Mouse (Mus musculus): ENCODE measurements around the gene Fam193b. TPM values are rescaled to one million over a fixed set of nuclear protein-coding genes. Genes with fewer than 3 reads are reported as not detected.

Fam193b gene
- 12.6 and 13.7 TPM in 2 replicates for polyA plus RNA-seq (2015; fragmentation: Nextera tagmentation; extraction: Ambion mirVana)

GRCm38 (mm10) chr13:55571027-55571751 is at the start of gene Fam193b:
Fam193b (minus strand) TSS chr13:55571120.

GRCm38 (mm10) chr13:55599566-55600540 is 28.9 kb upstream of the Fam193b start, which contains the start of gene B4galt7:
B4galt7 (plus strand) TSS chr13:55599896.

GRCm38 (mm10) chr13:55573432-55573831 is 2.5 kb upstream of the Fam193b start, which contains the start of gene Tmed9:
Tmed9 (plus strand) TSS chr13:55573732.

GRCm38 (mm10) chr13:55536194-55537175 is 34.4 kb downstream of the Fam193b start, which contains the start of gene Ddx41:
Ddx41 (minus strand) TSS chr13:55536658.

GRCm38 (mm10) chr13:55529198-55529915 is 41.6 kb downstream of the Fam193b start, which contains the start of gene Dok3:
Dok3 (minus strand) TSS chr13:55529296.

GRCm38 (mm10) chr13:55513111-55513748 is 57.7 kb downstream of the Fam193b start, which contains the start of gene Pdlim7:
Pdlim7 (minus strand) TSS chr13:55513676.

Small RNA genes lying within 50 kb of the gene (microRNA-seq; reads per million reads assigned to microRNA genes)
- gene Mir6945: 8.3 reads per million, percentile 17 among the genes with 10 or more reads in this experiment

Other genes with a start within 250 kb of the Fam193b start
- gene Rab24, start 249.2 kb downstream of the Fam193b start, polyA plus RNA-seq (2015; fragmentation: Nextera tagmentation; extraction: Ambion mirVana): 53.5 and 60.3 TPM in 2 replicates
- gene Mxd3, start 241.3 kb downstream of the Fam193b start, polyA plus RNA-seq (2015; fragmentation: Nextera tagmentation; extraction: Ambion mirVana): 8.5 and 9.3 TPM in 2 replicates
- gene Lman2, start 208.3 kb downstream of the Fam193b start, polyA plus RNA-seq (2015; fragmentation: Nextera tagmentation; extraction: Ambion mirVana): 57.9 and 62.4 TPM in 2 replicates
- gene Rgs14, start 201.4 kb downstream of the Fam193b start, polyA plus RNA-seq (2015; fragmentation: Nextera tagmentation; extraction: Ambion mirVana): 0.49 and 1.8 TPM in 2 replicates
- not detected in 2 replicates for gene Slc34a1, start 172.9 kb downstream of the Fam193b start, polyA plus RNA-seq (2015; fragmentation: Nextera tagmentation; extraction: Ambion mirVana)
- not detected in 2 replicates for gene Pfn3, start 155.9 kb downstream of the Fam193b start, polyA plus RNA-seq (2015; fragmentation: Nextera tagmentation; extraction: Ambion mirVana)
- gene F12, start 144.3 kb downstream of the Fam193b start, polyA plus RNA-seq (2015; fragmentation: Nextera tagmentation; extraction: Ambion mirVana): 0.30 TPM in 1 of 2 replicates, not detected in the other
- gene Grk6, start 126.0 kb downstream of the Fam193b start, polyA plus RNA-seq (2015; fragmentation: Nextera tagmentation; extraction: Ambion mirVana): 21.2 and 22.9 TPM in 2 replicates
- 0.42 TPM in 1 of 2 replicates, not detected in the other for gene Prr7, start 106.9 kb downstream of the Fam193b start, polyA plus RNA-seq (2015; fragmentation: Nextera tagmentation; extraction: Ambion mirVana)
- gene Dbn1, start 83.0 kb downstream of the Fam193b start, polyA plus RNA-seq (2015; fragmentation: Nextera tagmentation; extraction: Ambion mirVana): 55.6 and 76.0 TPM in 2 replicates
- 767 and 826 TPM in 2 replicates for gene Pdlim7, start 57.4 kb downstream of the Fam193b start, polyA plus RNA-seq (2015; fragmentation: Nextera tagmentation; extraction: Ambion mirVana)
- 2.6 and 9.6 TPM in 2 replicates for gene Dok3, start 41.8 kb downstream of the Fam193b start, polyA plus RNA-seq (2015; fragmentation: Nextera tagmentation; extraction: Ambion mirVana)
- gene Ddx41, start 34.5 kb downstream of the Fam193b start, polyA plus RNA-seq (2015; fragmentation: Nextera tagmentation; extraction: Ambion mirVana): 23.4 and 27.9 TPM in 2 replicates
- 104 and 125 TPM in 2 replicates for gene Tmed9, start 2.6 kb upstream of the Fam193b start, polyA plus RNA-seq (2015; fragmentation: Nextera tagmentation; extraction: Ambion mirVana)
- 18.9 and 19.7 TPM in 2 replicates for gene B4galt7, start 28.8 kb upstream of the Fam193b start, polyA plus RNA-seq (2015; fragmentation: Nextera tagmentation; extraction: Ambion mirVana)
- gene Caml, start 51.9 kb upstream of the Fam193b start, polyA plus RNA-seq (2015; fragmentation: Nextera tagmentation; extraction: Ambion mirVana): 32.8 and 38.6 TPM in 2 replicates
- 15.8 and 16.5 TPM in 2 replicates for gene Ddx46, start 63.9 kb upstream of the Fam193b start, polyA plus RNA-seq (2015; fragmentation: Nextera tagmentation; extraction: Ambion mirVana)
- gene B230219D22Rik, start 122.0 kb upstream of the Fam193b start, polyA plus RNA-seq (2015; fragmentation: Nextera tagmentation; extraction: Ambion mirVana): 36.8 and 41.9 TPM in 2 replicates
- gene Txndc15, start 143.5 kb upstream of the Fam193b start, polyA plus RNA-seq (2015; fragmentation: Nextera tagmentation; extraction: Ambion mirVana): 50.2 and 50.5 TPM in 2 replicates
- 44.6 and 45.8 TPM in 2 replicates for gene Pcbd2, start 156.2 kb upstream of the Fam193b start, polyA plus RNA-seq (2015; fragmentation: Nextera tagmentation; extraction: Ambion mirVana)
- gene Catsper3, start 213.4 kb upstream of the Fam193b start, polyA plus RNA-seq (2015; fragmentation: Nextera tagmentation; extraction: Ambion mirVana): 0.22 TPM in 1 of 2 replicates, not detected in the other